Mouse (Mus musculus) kidney, embryonic 16.5 days (tissue): ENCODE measurements around the gene Fdxr. TPM values are rescaled to one million over a fixed set of nuclear protein-coding genes. Genes with fewer than 3 reads are reported as not detected.

Experiments used
- ATAC-seq: fragments of 200-750 bp; cut with Nextera tagmentation; 2 replicates; pipeline ENCODE4 v1.8.0; 2017; ENCODE audit warnings: moderate TSS enrichment; ENCODE audit not compliant: low FRiP score, low TSS enrichment
- H3K27ac ChIP-seq: fragments of 300-500 bp; sonication (generic); 2 replicates; pipeline ENCODE4 v1.5.1; 2014; ENCODE audit warnings: low read length
- H3K27me3 ChIP-seq: fragments of 300-500 bp; sonication (generic); 2 replicates; pipeline ENCODE4 v1.6.1; 2014; ENCODE audit warnings: low read length, control low read depth, mixed read lengths; ENCODE audit not compliant: insufficient read depth
- H3K36me3 ChIP-seq: fragments of 300-500 bp; sonication (generic); 2 replicates; pipeline ENCODE4 v1.6.1; 2014; ENCODE audit warnings: low read length, control low read depth, mixed read lengths; ENCODE audit not compliant: insufficient read depth
- H3K4me1 ChIP-seq: fragments of 300-500 bp; sonication (generic); 2 replicates; pipeline ENCODE4 v1.6.1; 2014; ENCODE audit warnings: low read length, control low read depth, mixed read lengths; ENCODE audit not compliant: insufficient read depth
- H3K4me2 ChIP-seq: fragments of 300-500 bp; sonication (generic); replicated peaks from 2 replicates; pipeline ENCODE4 v1.6.1; 2014; ENCODE audit warnings: low read depth, low read length
- H3K4me3 ChIP-seq: fragments of 300-500 bp; sonication (generic); 2 replicates; pipeline ENCODE4 v1.5.1; 2014; ENCODE audit warnings: mild to moderate bottlenecking, low read length
- H3K9ac ChIP-seq: fragments of 300-500 bp; sonication (generic); replicated peaks from 2 replicates; pipeline ENCODE4 v1.6.1; 2014; ENCODE audit warnings: low read length
- H3K9me3 ChIP-seq: fragments of 300-500 bp; sonication (generic); 2 replicates; pipeline ENCODE4 v1.6.1; 2016; ENCODE audit warnings: low read length, control low read depth
- WGBS: fragments of 180-500 bp; shearing (Covaris S2); extraction: QIAGEN DNeasy Blood & Tissue Kit; methylation state at CpG from one replicate; pipeline ENCODE4 v1.1.7; 2014; 5-methylcytosine and 5-hydroxymethylcytosine counted together
- polyA plus RNA-seq: library from polyadenylated mRNA; unstranded; fragments of >200 nt; fragmentation: Nextera tagmentation; extraction: Ambion mirVana; gene quantifications from 2 replicates; pipeline ENCODE4 v1.2.1, GENCODE M21; 2015

Fdxr gene
- polyA plus RNA-seq, 1 experiment from 2014 or later = 23.6 TPM

DNA sequence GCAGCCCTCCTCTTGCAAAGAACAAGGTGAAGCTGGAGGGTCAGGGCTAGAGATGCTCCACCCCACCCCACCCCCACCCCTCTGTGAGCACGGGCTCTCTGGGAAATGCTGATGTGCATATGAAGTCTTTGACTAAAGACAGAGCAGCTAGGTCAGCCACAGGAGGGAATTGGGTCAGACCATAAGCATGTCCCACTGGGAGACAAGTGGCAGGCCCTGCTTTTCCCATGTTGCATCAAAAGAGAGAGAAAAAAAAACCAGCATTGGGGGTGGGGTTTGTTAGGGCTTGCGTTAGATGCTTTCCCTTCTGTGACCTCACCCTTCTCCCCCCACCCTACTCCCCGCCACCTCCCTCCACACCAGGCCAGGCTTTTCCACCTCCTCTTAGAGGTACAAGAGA lies 29.6 kb downstream of the Fdxr start:
- Histone ChIP-seq H3K4me1 (peaks cover 25% of the 10 kb centered on the region), H3K4me3 (no peak overlapping the region), H3K9me3 (no peaks in the 10 kb centered on the region), H3K27ac (no peak overlapping the region), H3K4me2 (no peak overlapping the region), H3K36me3 (peaks cover 4% of the 10 kb centered on the region; the same call in 1 of the 2 replicates), H3K9ac (no peak overlapping the region), H3K27me3 (peaks cover 68% of the 10 kb centered on the region)
- ATAC-seq = no peak
- WGBS = 24% methylated on average over 3 of the region's 3 CpGs

DNA sequence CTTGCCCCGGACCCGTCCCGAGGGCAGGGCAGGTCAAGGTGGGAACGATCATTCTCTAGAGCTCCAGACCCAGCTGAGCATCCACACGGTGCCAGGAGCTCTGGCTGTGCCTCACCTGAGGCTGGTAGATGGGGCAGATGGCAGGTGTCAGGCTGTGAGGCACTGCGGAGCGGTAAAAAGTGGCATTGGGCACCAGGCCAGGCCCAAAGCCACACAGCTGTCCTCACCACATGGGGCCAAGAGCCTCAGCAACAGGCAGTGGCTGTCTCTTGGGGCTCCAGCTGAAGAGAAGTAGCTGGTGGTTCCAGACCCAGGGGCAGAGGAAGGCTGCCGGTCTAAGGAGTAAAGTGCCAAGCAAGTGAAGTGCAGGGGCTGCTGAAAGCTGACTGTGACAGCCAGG lies 30.5 kb downstream of the Fdxr start:
- ATAC-seq = no peak
- Histone ChIP-seq H3K4me1 (peaks cover 25% of the 10 kb centered on the region), H3K4me3 (no peak overlapping the region), H3K27ac (no peak overlapping the region), H3K27me3 (peaks cover 64% of the 10 kb centered on the region), H3K9ac (no peak overlapping the region), H3K4me2 (no peak overlapping the region), H3K36me3 (peaks cover 4% of the 10 kb centered on the region; the same call in 1 of the 2 replicates), H3K9me3 (no peaks in the 10 kb centered on the region)
- WGBS = 65% methylated on average over 8 of the region's 8 CpGs

GRCm38 (mm10) chr11:115244840-115245239 lies 32.0 kb downstream of the Fdxr start:
- Histone ChIP-seq H3K27me3 (peaks cover 53% of the 10 kb centered on the region), H3K4me1 (peaks cover 18% of the 10 kb centered on the region), H3K9ac (no peak overlapping the region), H3K9me3 (no peaks in the 10 kb centered on the region), H3K4me3 (no peak overlapping the region), H3K4me2 (no peak overlapping the region), H3K27ac (no peak overlapping the region), H3K36me3 (peaks cover 4% of the 10 kb centered on the region; the same call in 1 of the 2 replicates)
- ATAC-seq = no peak
- 66% methylated on average over 8 of the region's 8 CpGs for WGBS

DNA sequence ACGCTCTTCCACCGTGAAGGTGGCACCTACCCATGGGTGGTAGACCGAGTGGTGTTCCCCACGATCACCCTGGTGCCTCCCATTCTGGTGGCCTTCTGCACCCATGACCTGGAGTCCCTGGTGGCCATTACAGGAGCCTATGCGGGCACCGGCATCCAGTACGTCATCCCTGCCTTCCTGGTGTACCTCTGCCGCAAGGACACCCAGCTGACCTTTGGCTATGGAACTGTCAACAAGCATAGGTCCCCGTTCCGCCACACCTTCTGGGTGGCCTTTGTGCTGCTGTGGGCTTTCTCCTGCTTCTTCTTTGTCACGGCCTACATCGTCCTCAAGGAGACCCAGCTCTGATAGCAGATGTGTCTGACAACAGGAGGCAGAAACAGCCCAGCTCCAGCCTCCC lies 33.1 kb downstream of the Fdxr start:
- Histone ChIP-seq H3K9me3 (no peaks in the 10 kb centered on the region), H3K27me3 (peaks cover 42% of the 10 kb centered on the region), H3K4me1 (peaks cover 16% of the 10 kb centered on the region), H3K4me2 (no peak overlapping the region), H3K36me3 (peaks cover 4% of the 10 kb centered on the region; the same call in 1 of the 2 replicates), H3K4me3 (no peak overlapping the region), H3K9ac (no peak overlapping the region), H3K27ac (no peak overlapping the region)
- 91% methylated on average over 12 of the region's 12 CpGs for WGBS
- no peak for ATAC-seq

DNA sequence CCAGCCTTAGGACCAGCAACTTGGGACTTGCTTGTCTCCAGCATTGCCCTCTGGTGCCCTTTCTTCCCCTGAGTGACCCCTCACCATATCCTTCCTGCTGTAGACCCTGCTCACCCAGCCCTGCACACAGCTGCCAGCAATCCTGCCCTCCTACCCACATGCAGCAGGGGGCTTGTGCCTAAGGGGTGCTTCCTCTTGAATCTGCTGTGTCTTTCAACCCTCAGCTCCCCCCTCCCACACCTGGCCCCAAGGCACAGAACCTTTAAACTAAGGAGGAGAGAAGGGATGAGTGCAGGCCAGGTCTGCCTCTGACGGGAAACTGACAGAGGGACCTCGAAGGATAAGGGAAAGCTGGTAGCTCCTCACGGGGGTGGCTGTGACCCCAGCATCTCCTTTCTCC lies 34.1 kb downstream of the Fdxr start:
- Histone ChIP-seq H3K27me3 (peaks cover 32% of the 10 kb centered on the region), H3K9me3 (no peaks in the 10 kb centered on the region), H3K4me2 (no peak overlapping the region), H3K4me1 (peaks cover 20% of the 10 kb centered on the region), H3K36me3 (peaks cover 4% of the 10 kb centered on the region; the same call in 1 of the 2 replicates), H3K9ac (no peak overlapping the region), H3K4me3 (no peak overlapping the region), H3K27ac (no peak overlapping the region)
- ATAC-seq = no peak
- 67% methylated on average over 3 of the region's 3 CpGs for WGBS

DNA sequence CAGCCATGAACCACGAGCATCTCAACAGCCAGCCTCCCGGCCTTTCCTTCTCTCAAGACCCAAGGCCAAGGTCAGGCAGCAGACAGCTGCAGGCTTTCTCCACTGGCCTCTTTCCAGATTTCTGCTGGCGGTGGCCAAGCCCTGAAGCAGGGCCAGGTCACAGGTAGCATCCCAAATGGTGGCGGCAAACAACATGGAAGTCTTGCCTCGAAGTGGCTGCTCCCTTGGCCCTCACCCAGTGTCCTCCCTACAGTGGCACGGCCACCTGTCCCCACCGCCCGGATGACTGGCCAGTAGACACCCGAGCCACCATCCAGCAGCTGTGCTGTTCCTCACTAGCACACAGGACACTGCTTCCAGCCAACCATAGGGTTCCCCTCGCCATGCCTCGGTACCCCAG lies 35.4 kb downstream of the Fdxr start:
- H3K9ac ChIP-seq = no peak overlapping the region
- H3K4me3 ChIP-seq = no peak overlapping the region
- H3K4me2 ChIP-seq = no peak overlapping the region
- H3K27me3 ChIP-seq = peaks cover 19% of the 10 kb centered on the region
- 44% methylated on average over 11 of the region's 11 CpGs for WGBS
- H3K4me1 ChIP-seq = peaks cover 19% of the 10 kb centered on the region
- H3K27ac ChIP-seq = no peak overlapping the region
- H3K9me3 ChIP-seq = no peaks in the 10 kb centered on the region
- ATAC-seq = no peak
- peaks cover 4% of the 10 kb centered on the region; the same call in 1 of the 2 replicates for H3K36me3 ChIP-seq

GRCm38 (mm10) chr11:115236570-115236969 lies 40.3 kb downstream of the Fdxr start:
- Histone ChIP-seq H3K4me1 (peaks cover 26% of the 10 kb centered on the region), H3K4me3 (no peak overlapping the region), H3K9ac (no peak overlapping the region), H3K4me2 (no peak overlapping the region), H3K27me3 (peaks cover 32% of the 10 kb centered on the region), H3K27ac (no peak overlapping the region), H3K36me3 (no peaks in the 10 kb centered on the region), H3K9me3 (no peaks in the 10 kb centered on the region)
- ATAC-seq = peak; percentile 52; the same call in 1 of the 2 replicates
- WGBS = 9% methylated on average over 5 of the region's 5 CpGs

- H3K9me3 ChIP-seq = no peaks in the 10 kb centered on the region
- no peak overlapping the region for H3K9ac ChIP-seq
- H3K4me2 ChIP-seq = no peak overlapping the region
- WGBS = 65% methylated on average over 15 of the region's 15 CpGs
- H3K27ac ChIP-seq = no peak overlapping the region
- H3K36me3 ChIP-seq = no peaks in the 10 kb centered on the region
- no peak for ATAC-seq
- H3K4me3 ChIP-seq = no peak overlapping the region
- H3K4me1 ChIP-seq = peaks cover 28% of the 10 kb centered on the region
- peaks cover 33% of the 10 kb centered on the region for H3K27me3 ChIP-seq
Observed at GRCm38 (mm10) chr11:115234320-115235044, 42.4 kb downstream of the Fdxr start.

DNA sequence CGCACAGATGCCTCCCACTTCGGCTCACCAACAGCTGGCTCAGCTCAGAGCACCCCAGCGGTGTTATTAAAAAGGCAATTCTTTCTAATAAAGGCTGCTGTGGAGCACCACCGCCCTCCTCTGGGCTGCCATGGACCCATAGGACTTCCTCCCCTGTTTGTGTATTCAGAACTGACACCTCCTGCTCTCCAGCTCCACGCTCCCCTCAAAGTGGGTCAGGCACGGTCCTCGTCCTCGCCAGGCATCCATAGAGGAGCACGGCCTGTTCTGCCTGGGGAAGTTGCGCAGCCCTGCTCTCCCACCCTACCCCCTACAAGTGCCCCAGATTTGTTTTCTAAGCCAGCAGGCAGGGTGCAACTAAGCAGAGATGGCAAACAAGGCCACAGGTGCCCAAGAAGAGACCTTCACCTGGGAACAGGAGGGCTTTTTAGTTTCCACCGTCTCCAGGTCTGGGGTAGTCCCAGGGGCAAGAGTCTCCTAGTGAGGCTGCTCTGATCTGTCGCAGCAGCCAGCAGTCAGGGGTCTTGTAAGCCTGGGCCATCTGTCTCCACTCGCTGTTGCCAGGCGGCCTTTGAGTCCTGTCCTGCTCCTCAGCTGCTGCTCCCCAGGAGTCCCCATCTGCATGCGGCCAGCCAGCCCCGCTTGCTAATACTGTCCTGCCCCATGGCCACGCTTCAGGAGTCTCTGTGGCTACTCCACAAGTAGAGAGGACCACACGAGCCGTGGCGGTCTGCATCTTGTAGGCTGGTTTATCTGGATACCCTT lies 43.1 kb downstream of the Fdxr start:
- no peaks in the 10 kb centered on the region for H3K9me3 ChIP-seq
- no peak overlapping the region for H3K9ac ChIP-seq
- peaks cover 33% of the 10 kb centered on the region for H3K27me3 ChIP-seq
- H3K4me2 ChIP-seq = no peak overlapping the region
- peaks cover 28% of the 10 kb centered on the region for H3K4me1 ChIP-seq
- no peak for ATAC-seq
- H3K36me3 ChIP-seq = no peaks in the 10 kb centered on the region
- H3K27ac ChIP-seq = no peak overlapping the region
- 62% methylated on average over 20 of the region's 20 CpGs for WGBS
- H3K4me3 ChIP-seq = no peak overlapping the region

DNA sequence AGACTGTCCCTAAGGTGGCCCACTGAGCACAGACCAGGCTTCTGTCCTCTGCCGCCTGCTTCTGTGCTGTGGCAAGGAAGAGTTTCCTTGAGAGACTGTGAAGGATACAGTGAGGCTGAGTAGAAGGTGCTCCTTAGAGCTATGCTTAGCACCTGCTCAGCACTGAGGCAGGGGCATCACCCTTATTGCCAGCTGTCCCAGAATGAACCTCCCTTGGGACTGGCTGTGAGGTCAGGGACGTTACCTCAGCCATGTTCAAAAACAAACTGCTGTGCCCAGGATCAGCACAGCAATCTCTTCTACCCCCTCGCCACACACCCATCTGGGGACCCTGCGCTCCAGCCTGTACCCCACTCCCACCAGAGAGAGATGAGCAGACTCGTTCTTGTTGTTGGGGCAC lies 44.0 kb downstream of the Fdxr start:
- Histone ChIP-seq H3K27me3 (peaks cover 33% of the 10 kb centered on the region), H3K4me1 (peaks cover 27% of the 10 kb centered on the region), H3K4me3 (no peak overlapping the region), H3K9me3 (no peaks in the 10 kb centered on the region), H3K9ac (no peak overlapping the region), H3K4me2 (no peak overlapping the region), H3K36me3 (no peaks in the 10 kb centered on the region), H3K27ac (no peak overlapping the region)
- WGBS = 87% methylated on average over 5 of the region's 5 CpGs
- ATAC-seq = no peak
